19 mouse cellular contexts compared by ENCODE assay signal in the genomic region with DNA sequence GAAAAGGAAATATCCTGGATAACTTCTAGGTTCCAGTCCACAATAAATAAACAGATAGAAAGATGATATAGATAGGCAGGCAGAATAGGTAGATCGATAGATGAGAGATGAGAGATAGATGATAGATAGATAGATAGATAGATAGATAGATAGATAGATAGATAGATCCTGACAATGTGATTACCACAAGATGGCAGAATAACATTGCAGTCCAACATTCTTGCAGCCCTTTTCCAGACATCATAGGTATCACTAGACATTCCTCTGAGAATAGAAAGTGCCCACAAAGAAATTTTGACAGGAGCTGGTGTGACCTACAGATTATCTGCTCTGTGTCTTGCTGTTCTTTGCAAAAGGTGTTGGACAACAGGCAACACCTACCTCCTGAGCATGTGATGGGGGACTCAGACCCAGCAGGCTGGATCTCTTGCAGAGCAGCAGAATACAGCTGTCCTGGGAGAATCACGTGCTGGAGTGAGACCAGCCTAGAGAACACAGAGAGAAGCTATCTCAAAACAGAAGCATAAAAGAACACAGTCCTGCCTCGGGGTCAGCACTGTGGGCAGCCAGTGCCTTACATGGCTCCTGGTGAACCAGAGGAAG. TPM values are rescaled to one million over a fixed set of nuclear protein-coding genes. Genes with fewer than 3 reads are reported as not detected.
A peak's percentile ranks its signal among the peaks of the same experiment; 100 is the strongest.
DNase-seq lines count a peak whose midpoint lies in the region; ATAC-seq and TF ChIP-seq lines count a peak whose summit lies in the region.
"Had no signal": no experiment of that assay in that cellular context is flagged by ENCODE, and none has a peak within 500 bp of the region (broad histone marks: within the 10 kb centered on the region; RNA-seq: fewer than 3 reads in every experiment).

No protein-coding gene starts in this region.

- ATAC-seq in hindbrain, postnatal 0 days: no peak
- no peak for ATAC-seq in hindbrain, embryonic 11.5 days (ENCODE audit: low FRiP score)
- no peak for ATAC-seq in lung, embryonic 14.5 days (ENCODE audit: insufficient read depth)
- ATAC-seq in stomach, embryonic 14.5 days (ENCODE audit: insufficient number of reproducible peaks, insufficient read depth, low FRiP score, low read depth): no peak
- ATAC-seq: forebrain, embryonic 13.5 days had no signal

- H3K9me3 ChIP-seq in heart, embryonic 10.5 days: no peaks in the 10 kb centered on the region
- H3K9me3 ChIP-seq in hindbrain, postnatal 0 days (ENCODE audit: low read length): no peaks in the 10 kb centered on the region
- H3K9me3 ChIP-seq in hindbrain, embryonic 11.5 days (ENCODE audit: control insufficient read depth, low read length): no peaks in the 10 kb centered on the region
- H3K9me3 ChIP-seq in lung, embryonic 14.5 days (ENCODE audit: low read depth, low read length): no peaks in the 10 kb centered on the region
- no peaks in the 10 kb centered on the region for H3K9me3 ChIP-seq in stomach, embryonic 14.5 days (ENCODE audit: control insufficient read depth, low read depth, low read length)
- H3K9me3 ChIP-seq: forebrain, embryonic 13.5 days; hindbrain, embryonic 15.5 days; limb, embryonic 10.5 days had no signal

- no peak for TF ChIP-seq EP300 in heart, adult 2 months (IDR thresholded peaks at IDR 0.05; ENCODE audit: insufficient read depth, low read depth, low read length)

- peaks cover 40% of the 10 kb centered on the region for H3K36me3 ChIP-seq in heart, embryonic 10.5 days
- peaks cover 10% of the 10 kb centered on the region for H3K36me3 ChIP-seq in heart, adult 2 months (ENCODE audit: control insufficient read depth, insufficient read depth, low read length)
- H3K36me3 ChIP-seq in hindbrain, postnatal 0 days (ENCODE audit: insufficient read depth, low read length): no peaks in the 10 kb centered on the region
- no peaks in the 10 kb centered on the region for H3K36me3 ChIP-seq in hindbrain, embryonic 11.5 days (ENCODE audit: control insufficient read depth, insufficient read depth, low read length)
- peaks cover 4% of the 10 kb centered on the region; the same call in 1 of the 2 replicates for H3K36me3 ChIP-seq in lung, embryonic 14.5 days (ENCODE audit: insufficient read depth)
- no peaks in the 10 kb centered on the region; the same call in 1 of the 2 replicates for H3K36me3 ChIP-seq in stomach, embryonic 14.5 days (ENCODE audit: control insufficient read depth, insufficient read depth, low read length)
- H3K36me3 ChIP-seq: hindbrain, embryonic 15.5 days had no signal

- 52% methylated on average over 3 of the region's 3 CpGs for WGBS in heart, embryonic 10.5 days
- 54% methylated on average over 3 of the region's 3 CpGs for WGBS in heart, adult 2 months
- 69% methylated on average over 3 of the region's 3 CpGs for WGBS in hindbrain, postnatal 0 days
- WGBS in hindbrain, embryonic 11.5 days: 76% methylated on average over 3 of the region's 3 CpGs
- WGBS in lung, embryonic 14.5 days: 60% methylated on average over 3 of the region's 3 CpGs
- 69% methylated on average over 3 of the region's 3 CpGs for WGBS in stomach, embryonic 14.5 days

- DNase-seq in heart, embryonic 10.5 days (ENCODE audit: low spot score): no peak
- no peak for DNase-seq in heart, adult 2 months
- peak; percentile 32 for DNase-seq in hindbrain, postnatal 0 days (ENCODE audit: low spot score)
- no peak for DNase-seq in hindbrain, embryonic 11.5 days (ENCODE audit: low spot score)
- DNase-seq in lung, embryonic 14.5 days: peak; percentile 39
- no peak for DNase-seq in lung, postnatal 36 days
- no peak for DNase-seq in thymus, postnatal 25 days
- DNase-seq: adrenal gland, postnatal 10 days; cerebellum, adult 11-12 months; cerebellum, postnatal 36 days; kidney, adult 2 months; midbrain, embryonic 14.5 days; retina, postnatal 1 day; right cerebral cortex, postnatal 4 days had no signal

- H3K4me2 ChIP-seq in hindbrain, postnatal 0 days (ENCODE audit: low read depth, low read length): no peak overlapping the region
- H3K4me2 ChIP-seq in hindbrain, embryonic 11.5 days (replicated peaks; ENCODE audit: low read depth, low read length): no peak overlapping the region
- no peak overlapping the region for H3K4me2 ChIP-seq in lung, embryonic 14.5 days
- H3K4me2 ChIP-seq in stomach, embryonic 14.5 days (replicated peaks; ENCODE audit: low read depth, low read length): no peak overlapping the region
- H3K4me2 ChIP-seq: forebrain, embryonic 13.5 days; hindbrain, embryonic 15.5 days had no signal

- TF ChIP-seq CTCF in heart, adult 2 months (IDR thresholded peaks at IDR 0.05): no peak
- TF ChIP-seq CTCF in hindbrain, postnatal 0 days (IDR thresholded peaks at IDR 0.05; ENCODE audit: low read depth): peak; percentile 43; the same call in 1 of the 2 replicates
- no peak for TF ChIP-seq CTCF in lung, embryonic 14.5 days (IDR thresholded peaks at IDR 0.05; ENCODE audit: low read depth)

- H3K79me2 ChIP-seq in heart, adult 2 months (replicated peaks; ENCODE audit: control insufficient read depth, insufficient read depth, low read length): 0 out of 2 replicates have a peak, but pooled peaks cover 2% of the 10 kb centered on the region

- H3K4me3 ChIP-seq in heart, embryonic 10.5 days: no peak overlapping the region
- H3K4me3 ChIP-seq in heart, adult 2 months: no peak overlapping the region
- H3K4me3 ChIP-seq in hindbrain, postnatal 0 days (ENCODE audit: low read length): no peak overlapping the region
- H3K4me3 ChIP-seq in hindbrain, embryonic 11.5 days (ENCODE audit: low read depth, low read length): no peak overlapping the region
- H3K4me3 ChIP-seq in lung, embryonic 14.5 days (ENCODE audit: low read depth, low read length): no peak overlapping the region
- H3K4me3 ChIP-seq in stomach, embryonic 14.5 days (ENCODE audit: low read depth, low read length): no peak overlapping the region
- H3K4me3 ChIP-seq: forebrain, embryonic 13.5 days; hindbrain, embryonic 15.5 days; limb, embryonic 10.5 days had no signal

- no peak overlapping the region for H3K9ac ChIP-seq in heart, adult 2 months (ENCODE audit: low read depth, low read length)
- no peak overlapping the region for H3K9ac ChIP-seq in hindbrain, postnatal 0 days (replicated peaks; ENCODE audit: low read length)
- H3K9ac ChIP-seq in hindbrain, embryonic 11.5 days (ENCODE audit: low read depth, low read length): no peak overlapping the region
- H3K9ac ChIP-seq in lung, embryonic 14.5 days: no peak overlapping the region
- H3K9ac ChIP-seq in stomach, embryonic 14.5 days (replicated peaks; ENCODE audit: low read depth, low read length): no peak overlapping the region
- H3K9ac ChIP-seq: forebrain, embryonic 13.5 days; hindbrain, embryonic 15.5 days; liver, embryonic 14.5 days had no signal

- H3K27ac ChIP-seq in heart, embryonic 10.5 days: peak overlapping the region; percentile 88
- no peak overlapping the region for H3K27ac ChIP-seq in heart, adult 2 months
- no peak overlapping the region for H3K27ac ChIP-seq in hindbrain, postnatal 0 days
- no peak overlapping the region for H3K27ac ChIP-seq in hindbrain, embryonic 11.5 days (ENCODE audit: low read depth, low read length)
- H3K27ac ChIP-seq in lung, embryonic 14.5 days (ENCODE audit: low read depth): peak overlapping the region; percentile 44
- peak overlapping the region; percentile 39; the same call in 1 of the 2 replicates for H3K27ac ChIP-seq in stomach, embryonic 14.5 days (ENCODE audit: low read length)
- H3K27ac ChIP-seq: forebrain, embryonic 13.5 days; hindbrain, embryonic 15.5 days; limb, embryonic 10.5 days; liver, embryonic 14.5 days had no signal

- intact Hi-C loops in heart, adult 2 months (cut with DNase I): no loop called here

- H3K27me3 ChIP-seq in heart, embryonic 10.5 days (ENCODE audit: insufficient read depth, poor library complexity, severe bottlenecking): no peaks in the 10 kb centered on the region
- no peaks in the 10 kb centered on the region for H3K27me3 ChIP-seq in heart, adult 2 months (ENCODE audit: control insufficient read depth, insufficient read depth, low read length)
- H3K27me3 ChIP-seq in hindbrain, postnatal 0 days (ENCODE audit: insufficient read depth, low read length): no peaks in the 10 kb centered on the region
- no peaks in the 10 kb centered on the region for H3K27me3 ChIP-seq in hindbrain, embryonic 11.5 days (ENCODE audit: control insufficient read depth, insufficient read depth, low read length)
- no peaks in the 10 kb centered on the region for H3K27me3 ChIP-seq in lung, embryonic 14.5 days (ENCODE audit: insufficient read depth, low read length)
- H3K27me3 ChIP-seq in stomach, embryonic 14.5 days (ENCODE audit: control insufficient read depth, insufficient read depth, low read length): no peaks in the 10 kb centered on the region
- H3K27me3 ChIP-seq: forebrain, embryonic 13.5 days; hindbrain, embryonic 15.5 days had no signal

- H3K4me1 ChIP-seq in heart, embryonic 10.5 days: peaks cover 61% of the 10 kb centered on the region
- H3K4me1 ChIP-seq in heart, adult 2 months (ENCODE audit: control insufficient read depth, insufficient read depth, low read length): peaks cover 22% of the 10 kb centered on the region
- no peaks in the 10 kb centered on the region for H3K4me1 ChIP-seq in hindbrain, postnatal 0 days (ENCODE audit: insufficient read depth, low read length)
- no peaks in the 10 kb centered on the region for H3K4me1 ChIP-seq in hindbrain, embryonic 11.5 days (replicated peaks; ENCODE audit: control insufficient read depth, insufficient read depth, low read length)
- H3K4me1 ChIP-seq in lung, embryonic 14.5 days (ENCODE audit: insufficient read depth): peaks cover 31% of the 10 kb centered on the region
- H3K4me1 ChIP-seq in stomach, embryonic 14.5 days (ENCODE audit: control insufficient read depth, insufficient read depth, low read length): peaks cover 31% of the 10 kb centered on the region
- H3K4me1 ChIP-seq: forebrain, embryonic 13.5 days had no signal

- TF ChIP-seq POLR2A in heart, adult 2 months (IDR thresholded peaks at IDR 0.05; ENCODE audit: insufficient read depth, low read depth, low read length): no peak

RNA-seq across cellular contexts. Expression of a gene that starts 28.1 kb away (rescaled TPM):
- polyA plus RNA-seq in heart, embryonic 10.5 days (2016; fragmentation: Nextera tagmentation; extraction: Ambion mirVana): 141 and 272 TPM in 2 replicates
- total RNA-seq in heart, adult 2 months (2021): 100 to 1,000 TPM in 1 of 2 experiments, 10 to 100 TPM in 1; 98.9 to 116 TPM
- 34.0 and 53.7 TPM in 2 replicates for polyA plus RNA-seq in heart, adult 2 months (2012; rRNA removed)
- 30.7 and 30.9 TPM in 2 replicates for total RNA-seq in hindbrain, postnatal 0 days (2014; rRNA removed)
- polyA plus RNA-seq in hindbrain, postnatal 0 days (2015; fragmentation: Nextera tagmentation; extraction: Ambion mirVana): 4.2 and 4.7 TPM in 2 replicates
- polyA plus RNA-seq in hindbrain, embryonic 11.5 days (2014; fragmentation: Nextera tagmentation; extraction: Ambion mirVana): 16.9 and 18.7 TPM in 2 replicates
- polyA plus RNA-seq in lung, embryonic 14.5 days (2014; fragmentation: Nextera tagmentation; extraction: Ambion mirVana): 86.6 and 87.0 TPM in 2 replicates
- polyA plus RNA-seq in stomach, embryonic 14.5 days (2014; fragmentation: Nextera tagmentation; extraction: Ambion mirVana): 46.0 and 51.7 TPM in 2 replicates

Comparison
In these comparisons a context has a peak if more than half of its experiments do, and no peak if none do; other contexts are left out.
1. DNase-seq: peak in hindbrain, postnatal 0 days (single experiment) and lung, embryonic 14.5 days (single experiment); none in heart, embryonic 10.5 days (single experiment), heart, adult 2 months (0 of 2), hindbrain, embryonic 11.5 days (single experiment), lung, postnatal 36 days (single experiment) and thymus, postnatal 25 days (single experiment).
2. H3K27ac ChIP-seq: peak in heart, embryonic 10.5 days (single experiment), lung, embryonic 14.5 days (single experiment) and stomach, embryonic 14.5 days (single experiment); none in heart, adult 2 months (single experiment), hindbrain, postnatal 0 days (single experiment) and hindbrain, embryonic 11.5 days (single experiment).